Mouse (Mus musculus): ENCODE results near the gene Gm12253.

Gm12253 gene

DNA sequence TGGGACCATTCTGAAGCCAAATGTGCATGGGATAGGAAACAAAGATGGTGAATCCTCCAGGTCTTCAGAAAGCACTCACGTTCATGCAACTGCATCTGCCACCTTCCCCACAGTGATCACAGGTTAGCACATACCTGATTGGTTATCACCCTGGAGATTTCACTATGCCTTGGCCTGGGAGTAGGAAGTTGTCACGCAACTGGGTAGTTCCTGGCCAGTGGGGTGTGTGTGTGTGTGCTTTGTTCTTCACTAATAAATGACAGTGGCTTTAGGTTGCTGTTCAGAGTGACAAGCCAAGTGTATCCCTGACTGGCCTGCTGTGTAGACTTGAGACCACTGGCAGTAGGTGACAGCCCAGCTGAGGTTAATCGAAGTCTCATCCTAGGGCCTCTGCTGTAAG is at the start of gene Gm12253:
TSS of gene Gm12253 (plus strand) at position 301 of the 400 bp plus-strand sequence.
- no peak for DNase-seq (ENCODE audit: low spot score)

GRCm38 (mm10) chr11:58399985-58400645 is 32.2 kb upstream of the Gm12253 start:
- no peak for DNase-seq (ENCODE audit: low spot score)

DNA sequence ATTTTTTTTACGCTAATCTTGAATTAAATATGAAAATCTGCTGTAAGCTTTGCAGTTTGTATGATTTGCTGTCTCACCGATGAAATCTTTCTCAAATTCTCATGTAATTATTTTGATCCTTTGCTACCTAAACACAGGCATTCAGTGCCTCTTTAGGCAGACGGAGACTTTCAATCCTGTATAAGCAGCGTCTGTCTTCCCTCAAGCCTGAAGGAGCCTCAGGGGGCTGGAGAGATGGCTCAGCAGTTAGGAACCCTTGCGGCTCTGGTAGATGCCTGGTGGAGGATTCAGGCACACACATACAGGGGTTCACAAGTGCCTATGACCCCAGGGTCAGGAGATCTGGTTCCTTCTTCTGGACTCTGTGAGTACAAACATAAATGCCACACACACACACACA is 31.7 kb upstream of the Gm12253 start:
- no peak for DNase-seq (ENCODE audit: low spot score)

DNA sequence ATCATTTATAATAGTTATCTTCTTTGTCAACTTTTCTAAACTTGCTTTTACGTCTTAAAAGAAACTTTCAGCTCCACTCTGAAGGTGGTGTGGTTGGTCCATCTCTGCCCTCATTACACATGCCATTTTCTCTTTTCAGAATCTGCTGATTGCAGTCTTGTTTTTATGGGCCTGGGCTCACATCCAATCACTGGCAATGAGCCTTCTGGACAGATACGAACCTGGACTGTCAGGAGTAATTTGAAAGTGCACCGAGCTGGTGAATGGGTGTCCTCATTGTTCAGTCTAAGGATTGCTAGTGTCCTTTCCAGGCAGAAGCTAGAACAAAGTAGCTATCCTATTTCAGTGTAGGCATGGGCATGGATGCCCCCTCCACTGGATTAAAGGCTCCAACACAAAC is 24.3 kb upstream of the Gm12253 start:
- DNase-seq (ENCODE audit: low spot score): no peak

GRCm38 (mm10) chr11:58418336-58418735 is 14.0 kb upstream of the Gm12253 start:
- no peak for DNase-seq (ENCODE audit: low spot score)

DNA sequence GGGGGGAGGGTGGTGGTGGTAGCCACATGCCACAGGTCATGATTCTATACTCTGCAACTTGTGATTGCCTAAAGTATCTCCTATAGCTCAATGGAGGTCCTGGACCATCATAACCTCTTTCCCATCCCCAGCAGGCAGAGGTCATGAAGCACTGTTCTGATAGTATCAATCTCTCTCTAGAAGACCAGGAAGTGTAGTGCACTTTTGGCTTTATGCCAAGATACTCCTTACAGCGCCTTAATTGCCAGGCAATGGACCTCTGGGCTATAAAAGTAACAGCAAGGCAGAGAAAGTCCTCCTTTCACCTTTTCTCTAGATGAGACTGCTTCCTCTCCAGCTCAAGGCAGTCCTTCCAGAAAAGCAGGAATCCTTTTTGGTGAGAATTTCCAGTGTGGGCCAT is 11.5 kb upstream of the Gm12253 start, which contains the start of gene 1810065E05Rik:
TSS of gene 1810065E05Rik (plus strand) at position 297 of the 400 bp plus-strand sequence.
- no peak for DNase-seq (ENCODE audit: low spot score)

GRCm38 (mm10) chr11:58437866-58438265 is 5.5 kb downstream of the Gm12253 start:
- DNase-seq (ENCODE audit: low spot score): no peak

DNA sequence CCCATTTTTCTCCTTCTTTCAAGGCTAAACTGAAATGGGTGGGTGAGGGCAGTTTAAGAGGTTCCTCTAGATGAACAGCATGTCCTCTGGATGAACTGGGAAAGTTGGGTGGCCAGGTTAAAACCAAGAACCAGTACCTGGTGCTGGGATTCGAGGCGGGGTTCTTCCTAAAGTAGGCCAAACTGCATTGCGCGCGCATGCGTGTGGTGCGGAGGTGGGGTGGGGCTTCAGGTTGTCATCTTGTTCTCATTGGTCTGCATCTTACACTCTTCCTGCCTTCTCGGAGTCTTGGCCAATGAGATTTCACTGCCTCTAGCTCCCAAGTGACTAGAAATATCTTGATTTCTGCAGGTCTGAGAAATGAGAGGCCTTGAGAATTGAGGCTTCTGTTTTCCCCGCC is 20.4 kb downstream of the Gm12253 start, which contains the start of gene Lypd9:
TSS of gene Lypd9 (minus strand) at position 165 of the 400 bp plus-strand sequence.
- DNase-seq (ENCODE audit: low spot score): no peak

DNA sequence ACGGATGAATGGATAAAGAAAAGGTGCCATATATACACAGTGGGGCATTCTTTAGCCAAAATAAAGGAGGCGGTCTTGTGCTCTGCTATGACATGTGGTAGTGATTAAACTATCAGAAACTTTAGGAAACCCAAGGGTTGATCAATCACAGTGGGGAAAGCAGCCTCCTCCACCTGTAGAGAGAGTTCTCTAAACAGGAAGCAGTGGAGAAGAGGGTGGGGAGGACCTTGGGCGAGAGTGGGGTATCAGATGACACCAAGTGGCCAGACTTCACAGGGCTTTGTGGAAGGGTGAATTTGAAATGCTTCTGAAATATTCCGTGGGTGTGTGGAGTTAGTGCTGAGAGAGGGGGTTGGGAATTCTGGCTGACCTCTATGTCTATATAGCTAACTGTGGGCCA is 21.2 kb downstream of the Gm12253 start:
- DNase-seq (ENCODE audit: low spot score): no peak

GRCm38 (mm10) chr11:58462170-58462569 is 29.8 kb downstream of the Gm12253 start, which contains the start of gene Olfr30:
Gene Olfr30, minus strand, starts transcription at chr11:58462270.
- no peak for DNase-seq (ENCODE audit: low spot score)
